Mouse (Mus musculus): ENCODE data around the gene Skint8. TPM values are rescaled to one million over a fixed set of nuclear protein-coding genes. Genes with fewer than 3 reads are reported as not detected.
A peak's percentile ranks its signal among the peaks of the same experiment; 100 is the strongest.
"Not testable (repeated sequence)": the region's sequence is repeated elsewhere in the genome, so short reads cannot be mapped to it uniquely, and the experiment has no call there.

The Skint8 gene
- polyA plus RNA-seq (2015; fragmentation: Nextera tagmentation; extraction: Ambion mirVana): not detected in 2 replicates

- no peaks in the 10 kb centered on the region for H3K4me1 ChIP-seq (replicated peaks)
- H3K27ac ChIP-seq: no peak within 1 kb of the TSS
- 82% methylated on average over 1 of the region's 1 CpGs for WGBS
- H3K9me3 ChIP-seq: no peaks in the 10 kb centered on the region
- no peak within 1 kb of the TSS for H3K4me2 ChIP-seq (replicated peaks)
- ATAC-seq: no peak
- H3K36me3 ChIP-seq: no peaks in the 10 kb centered on the region
- no peak within 1 kb of the TSS for H3K9ac ChIP-seq
- H3K4me3 ChIP-seq (replicated peaks): no peak within 1 kb of the TSS
- H3K27me3 ChIP-seq (replicated peaks): no peaks in the 10 kb centered on the region
These were observed at the start of gene Skint8 for GRCm38 (mm10) chr4:111919092-111919491. Gene Skint8, plus strand, starts transcription at chr4:111919392.

- H3K4me1 ChIP-seq (replicated peaks): no peaks in the 10 kb centered on the region
- no peaks in the 10 kb centered on the region for H3K9me3 ChIP-seq
- no peak for ATAC-seq
- no peaks in the 10 kb centered on the region for H3K36me3 ChIP-seq
- H3K9ac ChIP-seq: no peak overlapping the region
- WGBS: 50% methylated on average over 4 of the region's 4 CpGs
- no peak overlapping the region for H3K27ac ChIP-seq
- H3K27me3 ChIP-seq (replicated peaks): no peaks in the 10 kb centered on the region
- no peak overlapping the region for H3K4me3 ChIP-seq (replicated peaks)
- no peak overlapping the region for H3K4me2 ChIP-seq (replicated peaks)
These were observed 38.9 kb upstream of the Skint8 start for GRCm38 (mm10) chr4:111880112-111880875.

GRCm38 (mm10) chr4:111883543-111883942 lies 35.6 kb upstream of the Skint8 start:
- Histone ChIP-seq H3K9me3 (no peaks in the 10 kb centered on the region), H3K4me2 (replicated peaks) (no peak overlapping the region), H3K27me3 (replicated peaks) (no peaks in the 10 kb centered on the region), H3K4me1 (replicated peaks) (no peaks in the 10 kb centered on the region), H3K27ac (no peak overlapping the region), H3K36me3 (no peaks in the 10 kb centered on the region), H3K9ac (no peak overlapping the region), H3K4me3 (replicated peaks) (no peak overlapping the region)
- ATAC-seq: no peak
- WGBS: 87% methylated on average over 12 of the region's 12 CpGs

GRCm38 (mm10) chr4:111886018-111886417 lies 33.2 kb upstream of the Skint8 start:
- Histone ChIP-seq H3K4me2 (replicated peaks) (peak overlapping the region; percentile 46), H3K36me3 (no peaks in the 10 kb centered on the region), H3K27ac (no peak overlapping the region), H3K9ac (no peak overlapping the region), H3K27me3 (replicated peaks) (no peaks in the 10 kb centered on the region), H3K4me1 (replicated peaks) (no peaks in the 10 kb centered on the region), H3K9me3 (no peaks in the 10 kb centered on the region), H3K4me3 (replicated peaks) (no peak overlapping the region)
- ATAC-seq: peak; percentile 72
- WGBS: 8% methylated on average over 7 of the region's 7 CpGs

DNA sequence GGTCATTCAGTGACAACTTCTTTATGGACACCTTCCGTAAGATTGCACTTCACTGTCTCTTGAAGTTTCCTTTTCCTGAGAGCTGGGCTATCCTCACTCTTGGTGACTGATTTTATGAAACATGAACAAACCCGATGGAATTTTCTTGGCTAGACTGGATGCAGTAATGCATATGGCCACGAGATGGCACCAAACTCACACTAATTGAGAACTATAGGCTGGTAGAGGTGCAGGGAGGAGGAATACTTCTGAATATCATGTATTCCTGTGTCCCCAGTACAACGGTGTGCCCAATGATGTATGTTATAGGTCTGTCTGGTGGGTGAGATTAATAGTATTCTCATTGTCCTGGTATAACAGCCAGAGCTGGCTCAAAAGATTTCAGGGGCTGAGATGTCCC lies 32.6 kb upstream of the Skint8 start:
- Histone ChIP-seq H3K4me2 (replicated peaks) (0 out of 2 replicates have a peak overlapping the region, but pooled peaks have one; percentile 46), H3K9me3 (no peaks in the 10 kb centered on the region), H3K36me3 (no peaks in the 10 kb centered on the region), H3K4me3 (replicated peaks) (no peak overlapping the region), H3K27me3 (replicated peaks) (no peaks in the 10 kb centered on the region), H3K4me1 (replicated peaks) (no peaks in the 10 kb centered on the region), H3K9ac (no peak overlapping the region), H3K27ac (no peak overlapping the region)
- ATAC-seq: peak; percentile 80
- WGBS: 21% methylated on average over 4 of the region's 4 CpGs

DNA sequence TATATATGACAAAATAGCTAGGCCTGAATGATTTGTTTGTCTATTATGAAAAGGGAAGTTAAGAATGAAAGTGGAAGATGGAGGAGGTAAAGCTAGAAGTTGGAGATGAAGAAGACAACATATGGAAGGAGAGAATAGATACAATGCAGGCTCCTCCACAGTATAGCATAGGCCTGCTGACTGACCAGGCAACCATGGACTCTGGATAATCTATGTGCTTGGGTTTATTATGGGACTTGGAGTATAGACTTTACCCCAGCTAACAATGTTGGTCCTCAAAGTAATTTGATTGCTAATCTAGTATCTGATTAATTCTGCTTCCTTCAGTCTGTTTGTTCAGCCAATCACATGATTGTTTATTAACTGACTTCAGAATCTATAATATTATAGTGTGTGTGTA lies 27.1 kb upstream of the Skint8 start:
- H3K4me3 ChIP-seq (replicated peaks): no peak overlapping the region
- no peaks in the 10 kb centered on the region for H3K4me1 ChIP-seq (replicated peaks)
- no peaks in the 10 kb centered on the region for H3K36me3 ChIP-seq
- 0 out of 2 replicates have a peak, but pooled peaks have one; percentile 62 for ATAC-seq
- no peaks in the 10 kb centered on the region for H3K27me3 ChIP-seq (replicated peaks)
- H3K27ac ChIP-seq: no peak overlapping the region
- no peak overlapping the region for H3K4me2 ChIP-seq (replicated peaks)
- H3K9me3 ChIP-seq: no peaks in the 10 kb centered on the region
- H3K9ac ChIP-seq: no peak overlapping the region

DNA sequence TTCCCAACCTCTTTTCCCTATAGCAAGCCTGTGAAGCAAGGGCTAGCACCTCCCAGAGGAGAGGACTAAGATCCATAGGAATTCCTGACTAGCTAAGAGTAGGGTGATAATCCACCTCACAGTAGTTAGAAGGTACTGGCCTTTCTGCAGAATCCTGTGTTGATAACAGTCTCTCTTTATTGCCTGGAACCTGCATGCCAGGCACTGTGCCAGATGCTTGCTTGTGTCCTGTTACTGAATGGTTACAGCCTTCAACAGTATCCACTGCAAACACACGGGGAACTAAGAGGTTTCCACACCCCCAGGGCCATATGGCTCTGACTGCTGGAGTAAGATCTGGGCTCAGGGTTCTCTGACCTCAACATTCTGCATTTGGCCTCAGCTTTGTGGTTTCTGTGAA lies 21.4 kb upstream of the Skint8 start:
- H3K4me1 ChIP-seq (replicated peaks): no peaks in the 10 kb centered on the region
- H3K9ac ChIP-seq: no peak overlapping the region
- ATAC-seq: 0 out of 2 replicates have a peak, but pooled peaks have one; percentile 32
- no peaks in the 10 kb centered on the region for H3K9me3 ChIP-seq
- no peaks in the 10 kb centered on the region for H3K36me3 ChIP-seq
- no peaks in the 10 kb centered on the region for H3K27me3 ChIP-seq (replicated peaks)
- no peak overlapping the region for H3K27ac ChIP-seq
- WGBS: 19% methylated on average over 1 of the region's 1 CpGs
- no peak overlapping the region for H3K4me2 ChIP-seq (replicated peaks)
- no peak overlapping the region for H3K4me3 ChIP-seq (replicated peaks)

GRCm38 (mm10) chr4:111898566-111898965 lies 20.6 kb upstream of the Skint8 start:
- peak; percentile 81 for ATAC-seq
- no peaks in the 10 kb centered on the region for H3K4me1 ChIP-seq (replicated peaks)
- WGBS: 54% methylated on average over 4 of the region's 4 CpGs

GRCm38 (mm10) chr4:111900491-111900890 lies 18.7 kb upstream of the Skint8 start:
- H3K27me3 ChIP-seq (replicated peaks); H3K4me3 ChIP-seq (replicated peaks); H3K9me3 ChIP-seq; H3K9ac ChIP-seq; H3K4me2 ChIP-seq (replicated peaks); ATAC-seq; H3K36me3 ChIP-seq; H3K27ac ChIP-seq; H3K4me1 ChIP-seq (replicated peaks): not testable (repeated sequence)
- 62% methylated on average over 1 of the region's 1 CpGs for WGBS

More at GRCm38 (mm10) chr4:111898566-111898965, 20.6 kb upstream of the Skint8 start:
- no peak overlapping the region for H3K4me3 ChIP-seq (replicated peaks)
- no peak overlapping the region for H3K9ac ChIP-seq
- H3K27me3 ChIP-seq (replicated peaks): no peaks in the 10 kb centered on the region
- H3K36me3 ChIP-seq: no peaks in the 10 kb centered on the region
- H3K9me3 ChIP-seq: no peaks in the 10 kb centered on the region
- no peak overlapping the region for H3K4me2 ChIP-seq (replicated peaks)
- H3K27ac ChIP-seq: no peak overlapping the region

- no peaks in the 10 kb centered on the region for H3K27me3 ChIP-seq (replicated peaks)
- H3K9ac ChIP-seq: no peak overlapping the region
- no peaks in the 10 kb centered on the region for H3K9me3 ChIP-seq
- no peak overlapping the region for H3K4me2 ChIP-seq (replicated peaks)
- H3K36me3 ChIP-seq: no peaks in the 10 kb centered on the region
- ATAC-seq: peak; percentile 61
- no peak overlapping the region for H3K4me3 ChIP-seq (replicated peaks)
- WGBS: 63% methylated on average over 1 of the region's 1 CpGs
- no peaks in the 10 kb centered on the region for H3K4me1 ChIP-seq (replicated peaks)
- no peak overlapping the region for H3K27ac ChIP-seq
These were observed 17.7 kb upstream of the Skint8 start for GRCm38 (mm10) chr4:111901473-111901872.

- H3K9ac ChIP-seq: no peak within 1 kb of the TSS
- H3K4me2 ChIP-seq (replicated peaks): no peak within 1 kb of the TSS
- H3K27me3 ChIP-seq (replicated peaks): no peaks in the 10 kb centered on the region
- 0 out of 2 replicates have a peak, but pooled peaks have one; percentile 23 for ATAC-seq
- H3K27ac ChIP-seq: no peak within 1 kb of the TSS
- H3K9me3 ChIP-seq: no peaks in the 10 kb centered on the region
- H3K4me3 ChIP-seq (replicated peaks): no peak within 1 kb of the TSS
- no peaks in the 10 kb centered on the region for H3K4me1 ChIP-seq (replicated peaks)
- H3K36me3 ChIP-seq: no peaks in the 10 kb centered on the region
These were observed 16.4 kb upstream of the Skint8 start, which contains the start of gene Slc5a9 for GRCm38 (mm10) chr4:111902775-111903174. Gene Slc5a9, minus strand, starts transcription at chr4:111902918.

DNA sequence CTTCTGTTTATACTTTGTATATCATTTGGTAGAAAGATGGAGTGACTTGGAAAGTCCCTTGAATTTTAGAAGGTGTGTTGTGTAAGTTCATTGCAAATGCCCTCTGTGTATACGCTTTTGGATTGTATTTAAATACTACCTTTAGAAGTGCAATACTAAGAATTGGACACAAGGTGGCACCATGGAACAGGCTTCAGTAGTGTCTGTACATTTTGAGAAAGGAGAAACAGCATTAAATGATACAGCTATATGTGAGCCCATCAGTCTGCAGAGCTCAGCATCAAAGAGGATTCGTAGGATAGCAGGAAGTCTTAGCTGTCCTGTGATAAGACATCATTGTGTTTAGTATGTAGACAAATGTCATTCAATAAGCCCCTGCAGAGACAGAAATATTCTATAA lies 11.3 kb upstream of the Skint8 start:
- WGBS: 32% methylated on average over 2 of the region's 2 CpGs
- no peak for ATAC-seq

GRCm38 (mm10) chr4:111961309-111961708 lies 42.1 kb downstream of the Skint8 start:
- no peak overlapping the region for H3K4me3 ChIP-seq (replicated peaks)
- H3K27ac ChIP-seq: no peak overlapping the region
- H3K9ac ChIP-seq: no peak overlapping the region
- no peak overlapping the region for H3K4me2 ChIP-seq (replicated peaks)
- H3K9me3 ChIP-seq: no peaks in the 10 kb centered on the region
- H3K36me3 ChIP-seq: no peaks in the 10 kb centered on the region
- no peaks in the 10 kb centered on the region for H3K4me1 ChIP-seq (replicated peaks)
- no peaks in the 10 kb centered on the region for H3K27me3 ChIP-seq (replicated peaks)
- 20% methylated on average over 1 of the region's 1 CpGs for WGBS
- ATAC-seq: no peak

More for the DNA sequence above, 11.3 kb upstream of the Skint8 start:
- H3K4me1 ChIP-seq (replicated peaks): no peaks in the 10 kb centered on the region
- no peak overlapping the region for H3K4me3 ChIP-seq (replicated peaks)
- no peaks in the 10 kb centered on the region for H3K36me3 ChIP-seq
- no peak overlapping the region for H3K27ac ChIP-seq
- H3K27me3 ChIP-seq (replicated peaks): no peaks in the 10 kb centered on the region
- no peak overlapping the region for H3K9ac ChIP-seq
- no peak overlapping the region for H3K4me2 ChIP-seq (replicated peaks)
- H3K9me3 ChIP-seq: no peaks in the 10 kb centered on the region

Data from intestine, embryonic 15.5 days (tissue).